Mouse (Mus musculus) kidney, embryonic 16.5 days (tissue): ENCODE results near the gene Dst. TPM values are rescaled to one million over a fixed set of nuclear protein-coding genes. Genes with fewer than 3 reads are reported as not detected.

ENCODE experiments used
- ATAC-seq: fragments of 200-750 bp; cut with Nextera tagmentation; 2 replicates; pipeline ENCODE4 v1.8.0; 2017; ENCODE audit warnings: moderate TSS enrichment; ENCODE audit not compliant: low FRiP score, low TSS enrichment
- H3K27ac ChIP-seq: fragments of 300-500 bp; sonication (generic); 2 replicates; pipeline ENCODE4 v1.5.1; 2014; ENCODE audit warnings: low read length
- H3K27me3 ChIP-seq: fragments of 300-500 bp; sonication (generic); 2 replicates; pipeline ENCODE4 v1.6.1; 2014; ENCODE audit warnings: low read length, control low read depth, mixed read lengths; ENCODE audit not compliant: insufficient read depth
- H3K36me3 ChIP-seq: fragments of 300-500 bp; sonication (generic); 2 replicates; pipeline ENCODE4 v1.6.1; 2014; ENCODE audit warnings: low read length, control low read depth, mixed read lengths; ENCODE audit not compliant: insufficient read depth
- H3K4me1 ChIP-seq: fragments of 300-500 bp; sonication (generic); 2 replicates; pipeline ENCODE4 v1.6.1; 2014; ENCODE audit warnings: low read length, control low read depth, mixed read lengths; ENCODE audit not compliant: insufficient read depth
- H3K4me2 ChIP-seq: fragments of 300-500 bp; sonication (generic); replicated peaks from 2 replicates; pipeline ENCODE4 v1.6.1; 2014; ENCODE audit warnings: low read depth, low read length
- H3K4me3 ChIP-seq: fragments of 300-500 bp; sonication (generic); 2 replicates; pipeline ENCODE4 v1.5.1; 2014; ENCODE audit warnings: mild to moderate bottlenecking, low read length
- H3K9ac ChIP-seq: fragments of 300-500 bp; sonication (generic); replicated peaks from 2 replicates; pipeline ENCODE4 v1.6.1; 2014; ENCODE audit warnings: low read length
- H3K9me3 ChIP-seq: fragments of 300-500 bp; sonication (generic); 2 replicates; pipeline ENCODE4 v1.6.1; 2016; ENCODE audit warnings: low read length, control low read depth
- WGBS: fragments of 180-500 bp; shearing (Covaris S2); extraction: QIAGEN DNeasy Blood & Tissue Kit; methylation state at CpG from one replicate; pipeline ENCODE4 v1.1.7; 2014; 5-methylcytosine and 5-hydroxymethylcytosine counted together
- polyA plus RNA-seq: library from polyadenylated mRNA; unstranded; fragments of >200 nt; fragmentation: Nextera tagmentation; extraction: Ambion mirVana; gene quantifications from 2 replicates; pipeline ENCODE4 v1.2.1, GENCODE M21; 2015

The Dst gene
- polyA plus RNA-seq, 1 experiment from 2014 or later = 23.4 TPM

DNA sequence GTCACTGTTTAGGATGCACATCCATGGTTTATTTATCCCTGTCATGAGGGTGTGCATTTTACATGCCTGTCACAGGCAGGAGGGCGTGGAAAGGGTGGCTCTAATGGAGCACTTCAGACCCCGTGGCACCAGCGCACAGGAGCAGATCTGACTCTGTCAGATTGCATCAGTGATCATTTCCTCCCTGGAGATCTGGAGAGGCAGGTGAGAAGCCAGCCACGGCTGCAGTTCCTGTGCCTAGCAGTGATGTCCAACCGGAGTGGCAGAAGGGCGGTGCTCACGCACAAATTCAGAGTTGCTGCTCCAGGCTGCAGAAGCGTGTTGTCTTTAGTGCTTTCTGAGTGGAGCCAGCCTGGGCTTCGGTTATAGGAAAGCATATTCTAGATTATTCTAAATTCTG lies 86.2 kb downstream of the Dst start:
- H3K9me3 ChIP-seq = no peaks in the 10 kb centered on the region
- 31% methylated on average over 9 of the region's 9 CpGs for WGBS
- no peak overlapping the region for H3K9ac ChIP-seq
- no peak for ATAC-seq
- H3K27me3 ChIP-seq = no peaks in the 10 kb centered on the region
- no peaks in the 10 kb centered on the region for H3K36me3 ChIP-seq
- no peak overlapping the region for H3K4me2 ChIP-seq
- H3K4me1 ChIP-seq = peaks cover 7% of the 10 kb centered on the region; the same call in 1 of the 2 replicates
- no peak overlapping the region for H3K4me3 ChIP-seq
- no peak overlapping the region for H3K27ac ChIP-seq

DNA sequence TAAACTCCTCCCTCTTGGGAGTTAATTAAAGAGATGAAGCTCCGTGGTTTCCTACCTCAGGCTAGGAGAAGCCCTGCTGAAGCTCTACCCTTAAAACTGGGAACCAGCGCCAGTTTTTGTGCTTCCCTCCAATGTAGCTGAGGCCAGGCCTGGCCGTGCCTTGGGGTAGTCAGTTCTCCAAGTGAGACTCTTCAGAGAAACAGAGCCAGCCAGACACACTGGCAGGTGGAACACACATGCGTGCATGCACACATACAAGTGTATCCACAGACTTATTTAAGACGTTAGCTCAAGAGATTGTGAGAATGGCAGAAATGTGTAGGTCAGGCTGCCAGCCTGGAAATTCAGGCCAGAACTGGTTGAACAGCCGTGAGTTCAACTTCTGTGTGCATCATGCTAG lies 87.4 kb downstream of the Dst start:
- Histone ChIP-seq H3K4me1 (peaks cover 7% of the 10 kb centered on the region; the same call in 1 of the 2 replicates), H3K27me3 (no peaks in the 10 kb centered on the region), H3K27ac (no peak overlapping the region), H3K36me3 (no peaks in the 10 kb centered on the region), H3K4me2 (no peak overlapping the region), H3K4me3 (no peak overlapping the region), H3K9me3 (no peaks in the 10 kb centered on the region), H3K9ac (no peak overlapping the region)
- WGBS = 86% methylated on average over 6 of the region's 6 CpGs
- ATAC-seq = no peak

DNA sequence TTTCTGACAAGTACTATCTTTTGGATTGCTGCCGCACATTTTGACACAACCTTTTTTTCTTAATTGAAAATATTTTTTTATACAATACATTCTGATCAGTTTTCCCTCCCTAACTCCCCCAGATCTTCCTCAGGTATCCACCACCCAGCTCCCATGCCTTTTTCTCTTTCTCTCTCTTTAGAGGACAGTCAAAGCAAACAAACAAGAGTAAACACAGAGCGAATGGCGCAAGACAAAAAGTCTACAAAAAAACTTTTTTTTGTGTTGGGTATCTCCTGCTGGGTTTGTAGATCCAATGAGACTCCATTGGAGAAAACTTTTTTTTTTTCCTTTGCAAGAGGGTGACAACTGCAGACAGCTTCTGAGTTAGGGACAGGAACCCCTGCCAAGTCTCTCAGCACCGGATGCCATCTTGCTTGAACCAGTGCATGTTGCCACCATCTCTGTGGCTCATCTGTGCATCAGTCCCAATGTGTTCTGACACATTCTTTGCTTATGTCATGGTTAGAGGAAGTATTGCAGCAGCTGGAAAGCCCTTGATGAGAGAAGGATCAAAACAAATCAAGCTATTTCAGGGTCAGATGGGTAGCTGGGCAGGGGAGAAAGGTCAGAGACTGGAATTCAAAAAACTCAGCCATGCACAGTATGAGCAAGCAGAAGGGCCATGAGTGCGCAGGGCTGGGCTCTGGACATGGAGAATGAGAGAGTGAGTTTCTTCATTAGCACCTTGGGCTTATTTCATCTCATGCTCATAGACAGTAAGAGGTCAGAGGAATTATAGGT lies 88.3 kb downstream of the Dst start:
- Histone ChIP-seq H3K4me3 (no peak overlapping the region), H3K4me2 (no peak overlapping the region), H3K27me3 (no peaks in the 10 kb centered on the region), H3K9ac (no peak overlapping the region), H3K9me3 (no peaks in the 10 kb centered on the region), H3K36me3 (no peaks in the 10 kb centered on the region), H3K27ac (no peak overlapping the region), H3K4me1 (peaks cover 7% of the 10 kb centered on the region; the same call in 1 of the 2 replicates)
- 84% methylated on average over 5 of the region's 5 CpGs for WGBS
- ATAC-seq = no peak

DNA sequence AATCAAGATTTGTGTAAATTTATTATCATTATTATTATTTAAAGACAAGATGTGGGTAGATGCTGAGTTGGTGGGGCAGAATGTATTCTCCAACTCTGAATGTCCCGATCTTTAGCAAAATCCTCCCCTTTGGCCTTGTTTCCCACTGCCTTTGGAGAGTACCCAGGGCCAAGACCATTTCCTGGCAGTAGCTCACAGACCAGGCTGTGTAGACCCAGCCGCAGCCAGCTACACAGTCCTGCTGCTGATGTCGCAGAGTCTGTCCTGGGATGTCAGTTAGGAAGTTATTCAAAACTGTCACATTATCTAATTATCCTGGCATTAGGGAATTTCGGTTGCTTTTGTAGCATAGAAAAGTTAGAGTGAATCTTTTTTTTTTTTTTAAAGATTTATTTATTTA lies 94.3 kb downstream of the Dst start:
- no peak overlapping the region for H3K4me3 ChIP-seq
- H3K9me3 ChIP-seq = no peaks in the 10 kb centered on the region
- no peaks in the 10 kb centered on the region for H3K36me3 ChIP-seq
- no peaks in the 10 kb centered on the region for H3K27me3 ChIP-seq
- H3K4me2 ChIP-seq = no peak overlapping the region
- H3K9ac ChIP-seq = no peak overlapping the region
- no peak for ATAC-seq
- H3K27ac ChIP-seq = no peak overlapping the region
- 86% methylated on average over 4 of the region's 4 CpGs for WGBS
- peaks cover 18% of the 10 kb centered on the region for H3K4me1 ChIP-seq

DNA sequence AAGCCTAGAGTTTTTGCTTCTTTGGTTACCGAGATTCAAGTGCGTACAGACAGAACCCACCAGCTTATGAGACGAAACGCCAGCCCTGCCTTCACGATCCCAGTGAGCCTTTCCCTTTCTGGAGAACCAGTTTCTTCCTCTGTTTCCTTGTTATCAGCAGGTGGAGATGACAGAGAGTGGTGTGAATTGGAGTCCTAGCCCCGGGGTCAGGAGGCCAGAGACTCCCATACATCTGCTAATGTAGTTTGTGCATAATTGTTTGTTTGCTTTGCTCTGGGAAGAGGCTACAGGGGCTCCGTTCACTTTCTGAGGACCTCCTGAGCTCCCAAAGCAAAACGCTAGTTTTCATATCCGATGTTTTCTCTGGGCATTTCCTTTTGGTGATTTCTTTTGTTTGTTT lies 94.9 kb downstream of the Dst start:
- ATAC-seq = no peak
- WGBS = 37% methylated on average over 9 of the region's 9 CpGs
- peaks cover 18% of the 10 kb centered on the region for H3K4me1 ChIP-seq
- no peaks in the 10 kb centered on the region for H3K36me3 ChIP-seq
- H3K27me3 ChIP-seq = no peaks in the 10 kb centered on the region
- H3K9ac ChIP-seq = no peak overlapping the region
- H3K4me3 ChIP-seq = no peak overlapping the region
- H3K27ac ChIP-seq = no peak overlapping the region
- H3K4me2 ChIP-seq = no peak overlapping the region
- H3K9me3 ChIP-seq = no peaks in the 10 kb centered on the region

DNA sequence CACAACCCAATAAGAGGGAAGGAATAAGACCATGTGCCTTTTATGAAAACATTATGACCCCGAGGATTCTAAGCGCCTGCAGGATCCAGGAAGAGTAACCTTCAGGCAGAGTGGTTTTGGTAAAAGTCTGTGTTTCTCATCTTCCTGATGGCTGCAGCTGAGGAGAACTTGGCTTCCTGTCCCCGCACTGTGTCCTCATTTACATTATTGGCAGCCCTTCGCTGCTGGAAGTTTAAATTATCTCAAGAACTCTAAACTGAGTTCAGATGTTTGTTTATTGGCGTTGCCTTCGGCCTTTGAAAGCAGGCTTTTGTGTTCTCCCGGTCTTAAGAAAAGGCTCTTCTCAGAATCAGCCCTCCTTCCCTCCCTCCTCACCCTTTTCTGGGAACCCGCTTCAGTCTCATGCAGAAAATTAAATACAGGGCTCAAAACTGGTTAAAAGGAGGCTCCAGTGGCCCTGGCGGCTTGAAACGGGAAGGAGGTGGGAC lies 97.3 kb downstream of the Dst start:
- Histone ChIP-seq H3K27me3 (no peaks in the 10 kb centered on the region), H3K36me3 (no peaks in the 10 kb centered on the region), H3K4me3 (peak overlapping the region; percentile 55), H3K27ac (peak overlapping the region; percentile 5; the same call in 1 of the 2 replicates), H3K9ac (peak overlapping the region; percentile 55), H3K9me3 (no peaks in the 10 kb centered on the region), H3K4me1 (peaks cover 18% of the 10 kb centered on the region), H3K4me2 (peak overlapping the region; percentile 77)
- no peak for ATAC-seq
- WGBS = 9% methylated on average over 10 of the region's 10 CpGs

DNA sequence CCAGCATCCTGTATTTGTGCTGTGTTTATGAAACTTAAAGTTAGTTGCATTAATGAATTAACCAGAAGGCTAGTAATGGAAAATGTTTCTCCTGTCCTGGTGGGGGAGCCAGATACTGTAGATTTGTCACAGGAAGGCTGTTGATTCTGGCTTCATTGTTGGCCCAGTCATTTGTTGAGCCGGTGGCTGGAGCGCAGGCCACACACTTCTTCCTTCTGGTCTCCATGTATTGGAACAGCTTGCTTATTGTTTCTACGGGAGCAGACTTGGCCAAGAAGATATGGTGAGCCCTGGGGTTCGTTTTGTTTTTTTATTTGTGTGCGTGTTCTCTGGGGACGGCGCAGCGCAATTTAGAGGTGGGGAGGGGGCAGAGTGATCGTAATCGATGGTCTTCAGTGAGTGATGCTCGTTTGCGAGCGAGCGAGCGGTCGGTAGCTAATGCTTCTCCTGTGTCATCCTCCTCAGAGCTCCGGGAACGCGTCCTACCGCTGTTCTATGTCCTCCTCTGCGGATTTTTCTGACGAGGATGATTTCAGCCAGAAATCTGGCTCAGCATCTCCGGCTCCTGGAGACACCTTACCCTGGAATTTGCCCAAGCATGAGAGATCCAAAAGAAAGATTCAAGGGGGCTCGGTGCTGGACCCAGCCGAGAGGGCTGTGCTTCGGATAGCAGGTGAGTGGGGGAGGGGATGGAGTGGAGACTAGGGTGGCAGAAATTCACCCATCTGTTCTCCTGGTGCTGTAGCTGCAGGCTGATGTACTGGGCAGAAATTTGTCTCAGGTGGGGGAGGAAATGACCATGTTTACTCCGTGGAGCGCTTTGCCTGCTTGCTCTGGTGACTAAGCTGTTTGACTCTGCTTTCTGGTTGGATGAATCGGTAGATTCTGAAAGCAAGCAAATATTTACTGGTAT lies 98.0 kb downstream of the Dst start:
- Histone ChIP-seq H3K4me1 (peaks cover 21% of the 10 kb centered on the region), H3K27ac (peak overlapping the region; percentile 5), H3K4me2 (peak overlapping the region; percentile 77), H3K36me3 (no peaks in the 10 kb centered on the region), H3K9ac (peak overlapping the region; percentile 69), H3K9me3 (no peaks in the 10 kb centered on the region), H3K4me3 (peak overlapping the region; percentile 55), H3K27me3 (no peaks in the 10 kb centered on the region)
- peak; percentile 85 for ATAC-seq
- under 1% methylated on average over 29 of the region's 29 CpGs for WGBS

DNA sequence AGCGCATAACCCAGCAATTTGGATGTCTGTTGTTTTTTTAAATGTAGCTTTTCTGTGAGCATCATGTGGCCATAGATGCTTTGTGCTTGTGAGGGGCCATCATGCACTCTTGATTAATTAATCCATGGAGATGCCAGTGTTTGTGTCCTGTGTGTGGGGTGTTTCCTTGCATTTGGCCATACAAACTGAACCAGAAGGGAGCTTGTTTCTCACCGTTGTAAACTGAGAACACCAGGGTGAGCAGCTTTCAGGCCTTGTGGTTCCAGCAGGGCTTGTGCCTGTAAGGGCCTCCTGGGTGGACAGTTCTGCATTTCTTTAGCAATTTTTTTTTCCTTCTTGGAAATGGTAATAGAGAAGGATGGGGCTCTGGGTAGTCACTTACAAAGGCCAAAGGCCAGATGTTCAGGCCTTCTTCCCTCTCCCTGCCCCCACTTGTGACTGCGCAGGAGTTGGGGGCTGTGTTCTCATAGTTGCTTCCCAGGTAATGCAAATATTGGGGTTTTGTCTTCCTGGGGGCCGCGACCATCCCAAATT lies 98.9 kb downstream of the Dst start:
- no peaks in the 10 kb centered on the region for H3K9me3 ChIP-seq
- no peak for ATAC-seq
- H3K4me3 ChIP-seq = peak overlapping the region; percentile 55
- WGBS = 40% methylated on average over 5 of the region's 5 CpGs
- H3K9ac ChIP-seq = 0 out of 2 replicates have a peak overlapping the region, but pooled peaks have one; percentile 9
- H3K27ac ChIP-seq = peak overlapping the region; percentile 5
- no peaks in the 10 kb centered on the region for H3K27me3 ChIP-seq
- H3K36me3 ChIP-seq = no peaks in the 10 kb centered on the region
- peaks cover 22% of the 10 kb centered on the region for H3K4me1 ChIP-seq
- peak overlapping the region; percentile 77 for H3K4me2 ChIP-seq

DNA sequence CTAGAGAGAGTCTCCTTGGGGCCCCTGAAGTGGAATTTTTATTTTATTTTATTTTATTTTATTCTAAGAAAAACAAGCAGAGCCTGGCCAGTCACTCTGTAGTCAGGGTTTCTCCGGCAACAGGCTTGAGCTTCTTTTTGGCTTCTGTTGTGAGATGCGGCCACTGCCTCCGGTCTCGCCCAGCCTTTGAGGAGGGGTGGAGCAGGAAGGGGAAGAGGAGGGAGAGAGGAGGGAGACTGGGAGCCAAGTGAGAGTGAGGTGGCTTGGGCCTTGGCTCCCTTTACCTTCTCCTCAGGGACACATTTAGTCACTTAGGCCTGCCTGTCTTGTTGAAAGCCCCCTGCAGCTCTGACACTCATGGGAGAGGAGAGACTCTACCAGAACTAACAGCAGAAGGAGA lies 99.4 kb downstream of the Dst start:
- Histone ChIP-seq H3K27me3 (no peaks in the 10 kb centered on the region), H3K4me3 (no peak overlapping the region), H3K36me3 (no peaks in the 10 kb centered on the region), H3K27ac (no peak overlapping the region), H3K9me3 (no peaks in the 10 kb centered on the region), H3K4me2 (peak overlapping the region; percentile 77), H3K9ac (peak overlapping the region; percentile 29; the same call in 1 of the 2 replicates), H3K4me1 (peaks cover 22% of the 10 kb centered on the region)
- 42% methylated on average over 4 of the region's 4 CpGs for WGBS
- ATAC-seq = no peak
